Mouse (Mus musculus) embryo, embryonic 11 days (tissue): ENCODE measurements around the gene Cyb561d2.

Experiments
- DNase-seq: peaks from one replicate; pipeline ENCODE4 v3.0.0-alpha.2; 2015

Cyb561d2 gene

DNA sequence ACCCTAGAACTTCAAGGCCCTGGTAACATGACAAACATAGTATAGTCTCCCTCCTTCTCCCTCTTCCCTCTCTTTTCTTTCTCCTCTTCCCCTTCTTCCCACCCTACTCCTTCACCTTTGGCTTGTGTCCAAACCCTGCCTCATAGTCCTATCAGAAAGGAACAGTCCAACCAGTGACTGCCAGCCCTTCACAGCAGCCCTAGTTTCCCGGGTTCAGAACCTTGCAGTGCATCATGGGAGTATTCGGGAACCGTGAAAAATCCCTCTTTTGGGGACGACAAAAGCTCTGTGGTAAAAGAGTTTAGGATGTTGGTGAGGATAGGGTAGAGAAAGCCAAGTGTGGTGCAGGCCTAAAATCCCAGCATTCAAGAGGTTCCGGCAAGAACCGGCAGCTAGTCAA, 21.7 kb downstream of the Cyb561d2 start:
- DNase-seq: no peak

DNA sequence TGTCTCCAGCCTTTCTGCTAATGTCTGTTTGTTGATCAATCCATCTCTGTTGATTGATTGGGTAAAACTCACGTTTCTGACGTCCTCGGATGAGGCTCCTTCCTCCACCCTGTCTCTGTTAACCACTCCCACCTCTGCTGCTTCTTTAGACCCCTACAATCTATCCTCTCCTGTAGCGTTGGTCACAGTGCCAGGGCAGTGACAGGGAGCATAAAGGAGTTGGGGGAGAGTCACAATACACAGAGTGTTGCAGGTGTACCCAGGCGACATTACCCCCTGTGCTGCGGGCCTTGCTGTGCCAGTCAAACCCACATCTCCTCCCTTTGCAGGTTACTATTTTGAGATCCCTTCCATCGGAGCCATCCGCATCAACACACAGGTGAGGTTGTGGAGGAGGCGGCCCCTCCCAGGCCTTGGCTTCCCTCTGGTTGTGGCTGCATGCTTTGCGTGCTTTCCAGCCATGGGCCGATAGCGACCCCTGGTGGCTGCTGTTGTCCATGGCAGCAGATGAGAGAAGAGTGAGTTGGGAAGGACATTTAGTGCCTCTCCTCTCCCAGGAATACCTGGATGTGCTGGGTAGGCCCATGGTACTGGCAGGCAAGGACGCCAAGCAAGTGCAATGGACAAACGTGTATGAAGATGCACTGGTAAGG, 27.6 kb downstream of the Cyb561d2 start:
- DNase-seq: peak; percentile 87

DNA sequence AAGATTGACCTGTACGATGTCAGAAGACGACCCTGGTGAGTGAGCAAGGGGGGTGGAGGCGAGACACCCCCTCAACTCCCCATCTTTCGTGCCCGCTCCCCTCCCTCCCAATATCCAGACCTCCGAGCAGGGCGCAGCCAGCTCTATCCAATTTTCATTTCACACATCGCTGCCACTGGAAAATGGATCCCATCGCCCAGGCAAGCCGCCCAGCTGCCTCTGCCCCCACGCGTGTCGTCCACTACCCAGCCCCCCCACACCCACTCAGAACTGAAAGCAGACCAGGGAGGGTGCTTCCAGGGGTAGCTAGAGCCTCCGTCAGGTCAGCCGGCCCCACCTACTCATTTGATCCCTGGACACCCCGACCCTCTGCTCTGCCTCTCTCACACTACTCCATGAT, 29.7 kb downstream of the Cyb561d2 start:
- no peak for DNase-seq

DNA sequence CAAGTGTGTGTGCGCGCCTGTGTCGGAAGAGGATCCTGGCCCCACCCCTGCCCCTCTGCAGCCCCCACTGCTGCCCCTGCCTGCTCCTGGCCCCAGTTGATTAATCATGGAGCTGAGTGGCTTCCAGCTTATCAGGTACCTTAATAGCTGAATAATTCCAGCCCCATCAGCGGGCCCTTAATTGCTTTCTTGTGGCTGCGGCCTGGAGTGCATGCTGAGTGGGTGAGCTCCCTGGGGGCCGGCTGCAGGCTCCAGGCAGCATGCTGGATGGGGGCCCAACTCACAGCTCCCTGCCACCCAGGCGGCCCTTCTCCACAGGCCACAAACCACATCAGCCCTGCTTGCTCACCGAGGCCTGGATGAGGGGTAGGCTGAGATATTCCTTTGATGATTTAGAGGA, 30.6 kb downstream of the Cyb561d2 start:
- no peak for DNase-seq

DNA sequence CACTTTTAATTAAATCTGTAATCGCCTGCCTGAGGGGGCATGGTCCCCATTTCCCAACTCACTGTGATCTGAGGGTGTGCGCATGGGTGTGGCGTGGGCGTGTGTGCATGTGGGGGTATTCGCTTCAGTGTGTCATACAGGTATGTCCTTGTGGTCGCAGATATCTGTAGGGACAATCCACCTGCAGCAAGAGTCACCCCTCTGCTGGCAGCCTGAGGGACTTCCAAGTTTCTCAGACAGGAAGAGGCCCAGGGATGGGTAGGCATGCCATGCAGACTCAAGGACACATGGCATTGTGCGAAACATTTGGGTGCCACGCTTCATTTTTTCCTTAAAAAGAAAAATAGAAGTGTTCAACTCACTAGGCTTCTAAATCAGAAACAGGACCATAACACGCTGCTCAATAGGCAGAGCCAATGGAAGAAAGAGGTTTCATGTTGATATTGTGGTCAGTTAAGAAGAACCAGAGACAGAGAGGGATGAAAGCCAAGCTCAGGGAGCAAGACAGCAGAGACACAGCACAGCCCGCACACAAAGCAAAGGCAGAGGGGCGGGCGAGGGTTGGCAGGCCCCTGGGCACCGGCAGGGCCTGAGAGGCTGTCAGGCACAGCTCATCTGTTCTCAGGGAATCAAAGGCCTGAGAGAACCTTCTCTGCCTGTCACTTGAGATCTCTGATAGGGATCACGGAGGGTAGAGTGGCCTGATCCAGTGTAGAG, 31.5 kb downstream of the Cyb561d2 start:
- no peak for DNase-seq

DNA sequence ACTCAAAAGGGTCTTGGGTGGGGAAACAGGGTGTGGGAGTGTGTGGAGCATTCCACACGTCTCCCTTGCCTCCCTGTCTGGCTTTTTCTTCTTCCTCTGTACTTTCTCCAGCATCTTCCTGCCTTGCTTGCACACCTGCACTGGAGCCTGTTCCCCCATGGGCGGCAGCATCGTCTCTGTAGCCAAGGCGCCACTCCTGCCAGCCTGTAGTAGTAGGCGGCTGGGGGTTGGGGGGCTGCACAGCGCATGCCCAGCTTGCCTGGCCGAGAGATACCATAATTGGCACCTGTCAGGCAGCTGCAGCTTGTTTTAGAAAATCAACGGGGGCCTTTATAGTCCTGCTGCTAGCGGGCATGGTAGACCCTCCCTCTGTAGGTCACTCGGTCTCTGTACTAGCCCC, 33.7 kb downstream of the Cyb561d2 start:
- no peak for DNase-seq

DNA sequence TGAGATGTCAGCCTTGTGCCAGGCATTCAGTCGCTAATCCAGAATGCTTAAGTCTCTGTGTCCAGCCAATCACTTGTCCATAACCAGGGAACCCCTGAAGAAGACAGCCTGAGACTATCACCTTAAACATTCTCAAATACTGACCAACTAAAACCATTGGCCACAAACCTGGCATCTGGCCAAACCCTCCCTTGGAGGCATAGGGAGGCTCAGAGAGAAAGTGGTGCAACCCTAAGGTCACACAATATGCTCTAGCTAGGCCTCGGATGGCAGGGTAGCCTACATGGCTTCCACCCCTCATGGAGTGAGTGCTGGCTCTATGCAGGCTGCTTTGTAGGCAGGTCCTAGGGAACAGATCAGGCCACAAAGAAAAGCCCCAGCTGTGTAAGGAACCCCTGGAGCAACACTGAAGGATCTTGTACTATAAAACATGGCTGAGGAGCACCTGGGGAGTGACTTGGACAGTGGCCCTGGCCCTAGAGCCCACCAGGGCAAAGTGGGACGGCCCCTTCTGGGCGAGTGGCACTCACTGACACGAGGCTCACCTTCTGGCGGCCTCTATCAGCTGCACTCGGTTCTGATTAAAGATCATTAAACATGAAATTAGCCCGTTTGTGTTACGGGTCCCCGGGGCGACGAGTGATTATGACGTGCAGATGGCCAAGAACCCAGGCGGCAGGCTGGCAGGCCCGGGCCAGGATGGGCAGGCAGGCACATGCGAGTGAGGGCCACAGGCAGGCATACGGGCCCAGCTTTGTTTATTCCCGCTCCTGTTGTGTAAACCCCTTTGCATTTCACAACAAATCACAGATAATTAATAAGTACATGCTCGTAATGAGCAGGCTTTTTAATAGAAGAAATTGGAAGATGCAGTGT, 37.1 kb downstream of the Cyb561d2 start:
- DNase-seq: no peak

DNA sequence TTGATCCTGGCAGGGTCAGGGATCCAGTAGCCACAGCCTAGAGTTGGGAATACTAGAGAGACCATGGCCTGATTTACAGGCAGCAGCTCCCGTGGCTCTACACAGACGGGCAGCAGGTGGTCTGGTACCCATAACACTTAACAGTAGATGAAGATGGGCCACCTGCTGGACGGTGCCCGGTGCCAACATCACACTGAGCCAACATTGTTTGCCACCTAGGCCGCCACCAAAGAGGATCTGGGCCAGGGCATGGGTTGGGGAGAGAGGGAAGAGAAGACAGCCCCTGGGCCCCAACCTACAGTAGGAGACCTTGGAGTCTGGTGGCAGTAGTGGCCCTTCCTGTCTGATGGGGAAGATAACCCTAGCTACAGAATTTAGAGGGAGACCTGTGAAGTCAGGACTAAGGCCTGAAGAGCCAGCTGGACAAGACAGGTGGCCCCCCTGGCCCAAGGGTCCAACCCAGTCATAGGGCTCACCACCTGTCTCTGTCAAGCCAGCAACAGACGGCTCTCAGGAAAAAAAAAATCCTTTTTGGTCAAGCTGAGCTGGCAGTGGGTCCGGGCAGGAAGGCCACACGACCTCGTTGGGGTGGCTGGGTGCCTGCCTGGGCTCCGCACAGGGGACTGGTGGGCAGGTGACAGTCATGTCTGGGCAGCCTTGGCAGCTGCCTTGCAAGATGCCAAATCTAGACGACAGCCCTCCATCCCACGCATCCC, 39.7 kb downstream of the Cyb561d2 start:
- no peak for DNase-seq

DNA sequence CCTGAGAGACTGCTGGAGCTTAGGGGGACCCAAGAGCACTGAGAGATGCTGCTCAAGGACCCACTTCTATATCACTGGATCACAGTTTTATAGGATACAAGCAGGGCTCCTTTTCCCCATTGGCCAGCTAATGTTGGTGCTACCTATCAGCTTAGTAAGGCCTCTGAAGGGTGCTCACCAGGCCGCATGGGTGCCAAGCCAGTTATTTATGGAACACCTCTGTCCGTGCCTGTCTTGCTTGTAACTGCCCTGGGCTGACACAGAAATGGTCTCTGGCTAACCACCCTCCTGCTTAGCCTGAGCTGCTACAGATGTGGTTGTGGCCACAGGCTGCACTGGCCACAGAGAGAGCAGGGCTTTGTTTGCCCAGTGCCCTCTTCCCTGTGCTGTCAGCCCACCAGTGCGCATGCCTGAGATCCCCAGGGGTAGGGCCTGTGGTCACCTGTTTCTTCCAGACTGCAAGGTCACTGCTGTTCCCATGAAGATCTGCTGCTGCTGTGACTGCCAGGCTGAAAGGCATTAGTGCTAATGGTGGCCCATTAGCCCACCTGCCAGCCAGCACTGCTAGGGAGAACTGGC, 41.2 kb downstream of the Cyb561d2 start:
- DNase-seq: no peak

DNA sequence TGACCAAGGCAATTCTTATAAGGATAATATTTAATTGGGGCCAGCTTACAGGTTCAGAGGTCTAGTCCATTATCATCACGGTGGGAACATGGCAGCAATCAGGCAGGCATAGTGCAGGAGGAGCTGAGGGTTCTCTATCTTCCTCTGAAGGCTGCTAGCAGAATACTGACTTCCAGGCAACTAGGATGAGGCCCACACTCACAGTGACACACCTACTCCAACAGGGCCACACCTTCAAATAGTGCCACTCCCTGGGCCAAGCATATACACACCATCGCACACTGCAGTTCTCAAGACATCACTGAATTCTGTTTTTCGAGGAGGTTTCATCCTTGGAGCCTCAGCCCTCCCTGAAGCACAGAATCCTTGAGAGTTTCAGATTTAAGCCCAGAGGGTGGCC, 45.6 kb downstream of the Cyb561d2 start:
- no peak for DNase-seq

DNA sequence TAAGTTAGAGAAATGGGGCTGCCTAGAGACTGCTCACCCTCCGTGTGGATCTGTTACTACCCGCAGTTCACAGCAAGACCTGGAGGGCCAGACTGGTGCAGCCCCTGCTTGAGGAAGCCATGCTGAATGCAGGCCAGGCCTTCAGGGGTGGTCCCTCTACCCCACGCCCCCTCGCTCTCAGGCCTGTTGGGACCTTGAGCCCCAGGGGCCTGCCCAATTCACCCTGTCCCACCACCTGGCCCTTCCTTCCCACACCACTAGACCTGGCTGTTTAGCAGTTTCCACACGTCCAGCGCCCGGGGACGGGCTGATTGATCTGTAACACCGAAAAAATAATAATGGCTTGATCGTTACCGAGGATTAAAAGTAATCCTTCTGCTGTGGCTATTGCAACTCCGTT, 47.8 kb downstream of the Cyb561d2 start:
- DNase-seq: no peak

DNA sequence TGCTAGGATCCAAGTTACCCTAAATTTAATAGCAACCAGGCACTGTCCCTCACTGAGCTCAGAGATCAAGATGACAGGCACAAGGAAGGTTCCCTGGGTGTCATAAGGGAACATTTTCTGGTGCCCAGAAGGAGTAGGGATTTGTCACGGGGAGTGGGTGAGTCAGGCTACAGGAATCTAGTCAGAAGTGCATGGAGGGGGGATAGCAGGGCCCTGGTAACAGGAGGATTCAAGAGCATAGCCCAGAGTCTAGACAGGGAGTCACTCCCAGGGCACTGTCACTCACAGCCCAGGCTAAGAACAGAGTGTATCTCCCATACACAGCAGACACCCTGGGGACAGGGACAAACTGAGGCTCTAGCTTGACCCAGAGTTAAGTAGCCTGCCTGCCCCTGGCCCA, 48.5 kb downstream of the Cyb561d2 start:
- no peak for DNase-seq

DNA sequence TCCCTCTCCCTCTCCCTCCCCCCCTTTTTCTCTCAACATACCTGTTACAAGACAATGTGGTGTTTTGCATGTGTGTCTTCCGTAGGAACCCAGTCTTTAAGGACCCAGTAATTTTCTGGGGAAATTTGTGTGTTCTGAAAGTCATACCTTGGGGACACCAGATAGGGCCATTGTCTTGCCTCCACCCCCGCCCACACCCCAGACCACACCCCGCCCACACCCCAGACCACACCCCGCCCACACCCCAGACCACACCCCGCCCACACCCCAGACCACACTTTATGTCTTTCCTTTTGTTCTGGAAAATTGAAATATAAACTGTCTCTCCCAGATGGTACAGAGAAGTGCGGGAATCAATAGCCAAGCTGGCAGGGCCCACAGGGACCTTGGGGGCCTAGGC, 51.4 kb downstream of the Cyb561d2 start:
- no peak for DNase-seq

DNA sequence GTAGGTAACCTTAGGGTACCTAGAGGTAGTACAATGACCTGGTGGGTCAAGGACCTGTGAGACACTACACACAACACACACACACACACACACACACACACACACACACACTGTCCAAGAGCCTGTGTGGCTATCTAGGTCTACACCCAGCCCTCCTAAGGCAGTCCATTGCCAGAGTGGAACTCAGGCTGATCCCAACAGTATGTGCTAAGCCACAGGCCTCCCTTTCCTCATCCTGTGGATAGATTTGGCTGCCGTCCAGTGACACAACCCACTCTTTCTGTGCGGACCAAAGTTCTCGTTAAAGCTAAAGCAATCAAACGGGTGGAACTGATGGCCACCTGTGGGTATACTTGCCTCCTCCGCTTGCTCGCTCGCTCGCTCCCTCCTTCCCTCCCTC, 51.8 kb downstream of the Cyb561d2 start:
- no peak for DNase-seq
